Mouse (Mus musculus) CH12.LX (cell line): ENCODE measurements around the gene Apoa2.

Source experiments
- CTCF ChIP-seq, 2 experiments: IDR thresholded peaks in 1 of 2; conservative IDR thresholded peaks in 1 of 2; 2 replicates each; pipeline ENCODE4 v1.5.1; 2011 to 2012; ENCODE audit warnings: low read depth in 2 of 2, low read length in 2 of 2, improper control_type of control experiment in 1 of 2, inconsistent platforms in 1 of 2, mild to moderate bottlenecking in 1 of 2, moderate library complexity in 1 of 2
- EP300 ChIP-seq: IDR thresholded peaks from 2 replicates; pipeline ENCODE4 v1.6.1; 2011; ENCODE audit warnings: low read length, improper control_type of control experiment
- MAZ ChIP-seq: IDR thresholded peaks from 2 replicates; pipeline ENCODE4 v1.6.1; 2012; ENCODE audit warnings: low read depth, mild to moderate bottlenecking, inconsistent platforms, low read length, improper control_type of control experiment, moderate library complexity
- NELFE ChIP-seq: IDR thresholded peaks from 2 replicates; pipeline ENCODE4 v1.6.1; 2011; ENCODE audit warnings: low read depth, low read length, improper control_type of control experiment
- POLR2A ChIP-seq: IDR thresholded peaks from 2 replicates; pipeline ENCODE4 v1.6.1; 2011; ENCODE audit warnings: low read depth, mild to moderate bottlenecking, improper control_type of control experiment, low read length
- TCF12 ChIP-seq: IDR thresholded peaks from 2 replicates; pipeline ENCODE4 v1.6.1; 2014; ENCODE audit warnings: low read depth, mild to moderate bottlenecking, inconsistent platforms, low read length, improper control_type of control experiment

GRCm38 (mm10) chr1:171238463-171238862 is 13.6 kb downstream of the Apoa2 start:
- TF ChIP-seq TCF12 (no peak), CTCF (conservative IDR thresholded peaks at IDR 0.05 in 1 of 2, IDR thresholded peaks at IDR 0.05 in 1 of 2; ENCODE audit: low read depth in 2 of 2, low read length in 2 of 2) (peak; percentile 53 to 87; a peak in 3 of 4 replicates), MAZ (no peak), EP300 (no peak), POLR2A (no peak), NELFE (no peak)
